Mouse (Mus musculus) adipocyte (in vitro differentiated cells): ENCODE measurements around the gene Ifi208.
"Not testable (repeated sequence)": the region's sequence is repeated elsewhere in the genome, so short reads cannot be mapped to it uniquely, and the experiment has no call there.

Experiments
- DNase-seq: peaks from one replicate; pipeline ENCODE4 v3.0.0-alpha.2; 2016; ENCODE audit warnings: low spot score

The Ifi208 gene

DNA sequence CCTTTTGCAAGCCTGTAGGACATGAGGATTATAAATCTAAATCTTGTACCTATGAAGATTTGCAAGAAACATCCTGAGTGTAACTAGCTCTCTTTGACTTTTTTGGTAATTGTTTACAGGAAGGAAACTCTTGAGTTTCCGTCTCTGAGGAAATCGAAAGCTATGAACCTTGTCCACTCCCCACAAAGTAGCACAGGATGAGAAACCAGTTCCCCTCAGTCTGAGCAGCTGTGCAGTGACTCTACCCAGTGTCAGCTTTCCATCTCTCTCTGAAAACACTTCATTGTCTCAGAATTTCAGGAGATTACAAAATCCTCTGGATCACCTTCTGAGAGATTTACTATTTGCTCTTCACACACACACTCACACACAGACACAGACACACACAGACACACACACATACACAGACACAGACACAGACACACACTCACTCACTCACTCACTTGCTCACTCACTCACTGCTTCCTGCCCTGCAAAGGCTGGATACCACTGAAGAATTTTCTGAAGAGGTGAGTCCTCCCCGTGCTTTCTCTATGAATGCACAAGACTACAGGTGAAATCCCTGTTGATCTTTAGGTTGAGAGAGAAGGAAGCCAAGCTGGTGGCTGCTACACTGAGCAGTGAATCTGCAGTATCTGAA is at the start of gene Ifi208:
TSS of gene Ifi208 (plus strand) at position 218 of the 640 bp plus-strand sequence.
- not testable (repeated sequence) for DNase-seq

DNA sequence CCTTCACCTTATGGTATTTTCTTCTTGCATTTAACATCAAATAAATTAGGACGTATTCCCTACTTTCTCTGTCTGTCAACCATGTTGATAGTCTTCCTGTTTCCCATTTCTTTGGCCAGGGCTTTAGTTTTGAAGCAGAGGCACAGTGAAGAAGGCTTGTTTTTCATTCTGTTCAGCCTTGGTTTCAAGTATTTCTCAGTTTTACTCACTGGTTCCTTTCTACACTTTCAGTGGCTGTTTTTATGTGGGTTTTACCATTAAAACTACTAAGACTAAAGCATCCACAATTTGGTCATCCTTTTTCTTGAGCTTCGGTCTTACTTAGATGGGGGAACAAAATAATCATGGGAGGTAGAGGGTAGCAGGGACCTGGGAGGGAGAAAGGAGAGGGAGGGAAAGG is 49.4 kb upstream of the Ifi208 start:
- DNase-seq, result no peak

DNA sequence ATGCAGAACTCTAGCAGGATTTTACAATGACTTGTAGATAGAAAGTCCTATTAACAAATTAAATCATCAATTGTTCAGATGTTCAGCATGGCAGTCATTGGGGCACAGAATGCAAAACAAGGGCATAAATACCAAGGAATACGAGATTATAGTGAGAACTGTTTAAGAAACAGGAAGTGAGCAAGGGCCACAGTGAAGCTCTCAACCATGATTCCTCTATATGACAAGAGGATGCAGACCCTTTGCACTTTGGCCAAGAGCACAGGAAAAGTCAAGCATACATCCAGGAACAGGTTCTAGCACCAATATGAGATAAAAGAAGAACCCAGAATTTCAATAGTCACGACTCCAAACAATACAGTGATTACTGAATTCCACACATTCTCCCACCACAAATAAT is 46.8 kb upstream of the Ifi208 start:
- no peak for DNase-seq

DNA sequence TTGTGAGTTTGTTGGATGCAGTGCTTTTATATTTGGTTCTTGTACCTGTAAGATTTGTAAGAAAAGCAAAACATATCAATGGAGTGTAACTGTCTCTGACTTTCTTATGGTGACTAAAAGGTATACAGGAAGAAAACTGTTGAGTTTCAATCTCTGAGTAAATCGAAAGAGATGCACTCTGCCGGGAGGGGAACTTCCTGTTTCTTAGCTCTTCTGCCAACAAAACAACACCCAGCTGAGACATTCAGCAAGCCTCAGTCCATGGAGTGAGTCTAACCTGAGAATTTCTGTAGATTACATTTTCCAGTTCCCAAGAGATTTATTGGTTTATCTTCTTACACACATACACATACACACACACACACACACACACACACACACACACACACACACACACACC is 42.9 kb upstream of the Ifi208 start, which contains the start of gene Ifi209:
TSS of gene Ifi209 (plus strand) at position 296 of the 400 bp plus-strand sequence.
- DNase-seq, result not testable (repeated sequence)

DNA sequence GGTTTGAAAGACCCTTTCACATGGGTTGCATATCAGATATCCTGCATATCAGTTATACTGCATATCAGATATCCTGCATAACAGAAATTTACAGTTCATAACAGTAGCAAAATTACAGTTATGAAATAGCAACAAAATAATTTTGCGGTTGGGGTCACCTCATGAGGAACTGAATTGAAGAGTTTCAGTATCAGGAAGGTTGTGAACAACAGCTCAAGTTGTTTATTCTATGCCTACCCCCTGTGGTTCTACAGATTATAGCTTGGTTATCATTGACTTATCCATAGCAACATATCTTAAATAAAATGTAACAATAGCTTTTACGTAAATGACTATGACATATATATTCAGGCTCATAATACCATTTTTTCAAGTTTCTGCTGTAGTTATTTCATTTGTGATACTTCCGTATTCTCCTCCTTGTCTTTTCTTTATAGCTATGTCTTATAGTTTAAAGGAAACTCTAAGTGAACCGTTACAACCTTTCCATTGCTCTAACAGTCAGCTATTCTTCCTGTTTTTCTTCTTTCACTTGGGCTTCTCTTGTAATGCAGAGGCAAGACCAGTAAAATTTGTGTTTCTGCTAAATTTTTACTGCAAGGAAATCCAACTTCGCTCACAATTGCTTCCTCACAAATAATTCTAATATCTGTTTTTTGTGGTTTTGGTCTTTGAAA is 39.4 kb upstream of the Ifi208 start:
- no peak for DNase-seq

DNA sequence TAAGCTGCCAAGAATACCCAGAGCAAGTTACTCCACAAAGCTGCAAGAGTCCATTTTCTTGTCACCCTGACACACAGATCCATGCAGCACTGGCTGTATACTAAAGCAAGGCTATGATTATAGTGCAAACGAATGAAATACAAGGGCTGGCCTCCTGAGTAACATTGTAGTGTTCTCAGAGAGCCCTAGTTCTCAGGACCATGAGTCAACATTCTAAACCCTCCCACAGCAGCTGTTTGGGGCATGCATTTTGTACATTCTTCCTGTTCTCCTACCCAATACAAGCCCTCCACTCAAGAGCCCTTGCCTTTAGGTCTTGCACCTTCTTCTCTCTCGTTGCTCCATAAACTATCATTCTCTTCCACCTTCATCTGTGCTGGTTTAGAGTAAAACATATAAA is 28.1 kb upstream of the Ifi208 start:
- no peak for DNase-seq

DNA sequence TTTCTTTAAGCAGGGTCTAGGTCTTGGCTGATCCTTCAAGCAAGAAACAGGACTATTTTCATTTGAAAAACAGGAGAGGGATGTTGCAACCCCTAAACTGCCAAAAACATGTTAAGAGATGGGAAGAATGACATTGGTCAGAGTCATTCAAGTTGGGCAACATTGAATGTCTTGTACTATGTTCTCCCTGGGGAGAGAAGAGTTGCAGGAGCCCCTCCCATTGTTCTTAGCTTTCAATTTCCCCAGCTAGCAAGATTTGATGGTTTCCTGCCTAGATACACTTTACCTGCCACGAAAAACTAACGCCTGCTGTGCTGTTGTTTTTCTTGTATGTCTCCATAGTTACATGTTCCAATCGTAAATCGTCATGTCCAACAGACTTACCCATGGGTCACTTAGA is 15.5 kb upstream of the Ifi208 start:
- DNase-seq, result peak; percentile 88

DNA sequence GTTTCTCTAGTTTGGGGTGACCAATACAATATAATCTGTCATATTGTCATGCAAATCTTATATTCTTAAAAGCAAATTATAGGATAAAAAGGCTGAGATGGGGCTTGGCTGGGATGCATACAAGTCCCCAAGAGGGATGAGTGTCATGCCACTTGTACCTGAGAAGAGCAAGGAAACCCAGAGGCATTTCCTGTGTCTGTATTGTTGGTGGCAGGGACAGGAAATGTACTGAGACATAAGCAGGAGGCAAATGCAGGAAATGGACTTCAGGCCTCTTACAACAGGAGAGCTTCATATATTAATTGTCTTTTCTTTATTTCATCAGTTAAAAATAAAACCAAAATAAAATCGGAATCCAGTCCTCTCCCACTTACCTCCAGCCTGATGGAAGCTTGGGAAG is 5.1 kb downstream of the Ifi208 start:
- not testable (repeated sequence) for DNase-seq

DNA sequence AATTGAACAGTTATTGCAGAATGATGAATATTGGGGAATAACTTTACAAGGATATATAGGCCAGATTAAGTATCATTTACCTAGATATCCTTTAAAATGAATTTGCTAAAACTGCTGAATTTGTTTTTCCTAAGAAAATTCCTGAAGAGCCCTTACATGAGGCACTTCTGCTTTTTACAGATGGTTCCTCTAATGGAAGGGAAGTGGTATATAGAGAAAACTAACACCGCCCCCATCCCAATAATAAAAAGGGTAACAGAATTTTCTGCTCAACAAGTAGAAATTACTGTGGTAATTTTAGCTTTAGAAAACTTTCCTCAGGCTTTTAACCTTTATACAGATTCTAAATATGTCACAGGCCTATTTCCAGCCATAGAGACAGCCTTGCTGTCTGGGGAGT is 20.8 kb downstream of the Ifi208 start:
- no peak for DNase-seq

DNA sequence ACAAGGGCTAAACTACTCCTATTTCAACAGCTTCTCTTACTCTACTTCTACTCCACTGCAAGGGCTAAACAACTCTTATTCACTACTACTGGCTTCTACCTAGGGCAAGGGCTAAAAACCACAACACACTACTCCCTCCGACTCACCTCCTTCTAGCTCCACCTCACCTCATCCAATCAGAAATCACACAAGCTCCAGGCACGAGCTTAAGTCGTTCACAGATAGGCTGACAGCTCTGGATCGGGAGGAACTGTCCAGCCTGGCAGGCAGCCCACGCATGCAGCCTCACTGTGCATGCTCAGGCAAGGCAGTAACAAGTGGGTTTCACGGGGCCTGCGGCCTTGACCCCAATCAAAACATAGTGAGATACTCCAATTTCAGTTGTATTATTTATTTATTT is 59.7 kb downstream of the Ifi208 start:
- no peak for DNase-seq

DNA sequence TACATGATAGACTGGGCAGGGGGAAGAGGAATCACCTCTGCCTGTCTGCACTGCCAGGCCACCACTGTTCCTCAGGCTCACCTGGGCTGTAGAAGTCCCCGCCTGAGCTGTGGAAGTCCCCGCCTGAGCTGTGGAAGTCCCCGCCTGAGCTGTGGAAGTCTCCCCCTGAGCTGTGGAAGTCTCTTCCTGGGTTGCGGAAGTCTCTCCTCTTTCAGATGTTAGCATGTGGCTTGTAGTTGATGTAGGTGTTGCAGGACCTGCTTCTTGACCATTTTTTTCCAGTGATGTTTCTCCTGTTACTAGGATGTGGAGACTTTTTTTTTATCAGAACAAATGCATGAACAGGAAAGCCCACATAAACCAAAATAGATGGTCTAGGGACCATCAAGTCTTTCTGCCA is 61.5 kb downstream of the Ifi208 start:
- DNase-seq, result not testable (repeated sequence)

DNA sequence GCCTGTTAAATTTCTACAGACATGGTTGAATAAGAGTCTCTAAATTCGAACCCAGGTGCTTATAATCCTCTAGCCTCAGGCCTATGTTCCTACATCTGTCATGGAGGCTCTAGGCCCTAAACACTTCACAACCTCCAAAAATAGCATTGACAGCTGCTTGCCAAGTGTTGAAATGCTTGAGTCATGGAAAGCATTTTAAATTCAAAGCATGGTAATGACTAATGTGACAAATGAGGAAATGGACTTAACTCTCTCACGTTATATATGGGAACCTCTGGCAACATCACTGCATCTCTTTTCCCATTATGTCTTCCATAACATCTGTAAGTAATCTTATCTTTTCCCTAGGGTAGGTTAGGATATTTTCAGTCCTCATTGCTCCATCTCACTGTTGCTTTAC is 63.5 kb downstream of the Ifi208 start:
- peak; percentile 64 for DNase-seq

DNA sequence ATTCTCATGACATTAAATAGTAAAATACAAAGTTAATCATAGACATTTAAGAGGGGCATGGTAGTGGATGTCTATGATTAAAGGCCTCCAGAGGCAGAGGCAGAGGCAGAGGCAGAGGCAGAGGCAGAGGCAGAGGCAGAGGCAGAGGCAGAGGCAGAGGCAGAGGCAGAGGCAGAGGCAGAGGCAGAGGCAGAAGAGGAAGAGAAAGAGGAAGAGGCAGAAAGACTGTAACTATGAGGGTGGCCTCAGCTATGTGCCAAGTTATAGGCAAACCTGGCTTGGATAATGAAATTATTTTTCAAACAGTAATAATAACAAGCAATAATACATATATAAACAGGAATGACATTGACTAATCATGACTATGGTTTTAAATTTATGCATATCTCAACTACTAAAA is 67.1 kb downstream of the Ifi208 start:
- no peak for DNase-seq

DNA sequence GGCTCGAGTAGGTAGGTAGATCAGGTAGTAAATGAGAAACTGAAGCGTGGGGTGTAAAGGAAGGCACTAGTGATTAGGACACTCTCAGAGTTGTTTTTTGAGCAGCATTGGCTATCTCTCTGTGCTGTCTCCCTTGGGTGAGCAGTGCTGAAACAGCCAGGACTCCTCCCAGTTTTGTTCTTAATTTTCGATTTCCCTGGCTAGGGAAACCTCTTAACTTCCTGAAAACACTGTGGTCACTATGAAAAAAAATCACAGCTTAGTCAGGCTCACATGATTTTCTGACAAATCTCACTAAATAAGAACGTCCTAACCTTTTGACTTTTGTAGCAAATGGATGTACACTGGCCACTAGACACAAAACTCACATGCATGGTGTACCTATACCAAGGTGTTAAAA is 68.2 kb downstream of the Ifi208 start, which contains the start of gene Ifi207:
TSS of gene Ifi207 (minus strand) at position 92 of the 400 bp plus-strand sequence.
- peak; percentile 79 for DNase-seq

DNA sequence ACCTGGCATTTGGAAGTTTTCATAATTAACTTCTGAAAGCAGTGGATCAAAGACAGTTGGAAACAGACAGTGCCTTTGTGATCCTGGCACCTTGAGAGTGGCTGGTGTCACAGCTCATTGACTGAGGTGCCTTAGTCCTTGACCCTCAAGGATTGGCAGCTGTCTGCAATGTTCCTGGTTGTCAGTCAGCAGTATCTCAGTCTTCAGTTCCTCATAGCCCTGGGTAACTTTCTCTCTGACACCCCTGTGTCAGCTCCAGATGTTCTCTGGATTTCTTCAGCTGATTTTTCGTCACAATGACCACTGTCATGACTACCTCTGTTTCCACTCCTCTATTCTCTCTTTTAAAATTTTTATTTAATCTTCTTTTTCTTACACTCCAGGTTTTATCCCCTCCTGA is 68.8 kb downstream of the Ifi208 start:
- DNase-seq, result no peak
